Mouse (Mus musculus) heart, embryonic 14.5 days (tissue): ENCODE results near the gene Cmtr1. TPM values are rescaled to one million over a fixed set of nuclear protein-coding genes. Genes with fewer than 3 reads are reported as not detected.
A peak's percentile ranks its signal among the peaks of the same experiment; 100 is the strongest.
"Not testable (repeated sequence)": the region's sequence is repeated elsewhere in the genome, so short reads cannot be mapped to it uniquely, and the experiment has no call there.

Experiments
- ATAC-seq: fragments of 200-750 bp; cut with Nextera tagmentation; 2 replicates; pipeline ENCODE4 v1.8.0; 2017; ENCODE audit warnings: low read depth, moderate TSS enrichment; ENCODE audit not compliant: insufficient number of reproducible peaks, insufficient read depth, low FRiP score
- H3K27ac ChIP-seq, 2 experiments: fragments of 200-500 bp in 1 of 2; fragments of 300-500 bp in 1 of 2; sonication (generic) in 1 of 2; replicated peaks in 1 of 2; 2 replicates each; pipeline ENCODE4 v1.5.1; 2012 to 2014; ENCODE audit warnings: low read depth in 2 of 2, low read length in 2 of 2, control low read depth in 1 of 2, mild to moderate bottlenecking in 1 of 2, mixed read lengths in 1 of 2; ENCODE audit not compliant: control insufficient read depth in 1 of 2, insufficient read depth in 1 of 2
- H3K27me3 ChIP-seq: fragments of 300-500 bp; sonication (generic); 2 replicates; pipeline ENCODE4 v1.6.1; 2014; ENCODE audit warnings: mild to moderate bottlenecking, low read length, control low read depth; ENCODE audit not compliant: control insufficient read depth, insufficient read depth
- H3K36me3 ChIP-seq: fragments of 300-500 bp; sonication (generic); 2 replicates; pipeline ENCODE4 v1.6.1; 2014; ENCODE audit warnings: mild to moderate bottlenecking, control low read depth, low read length, mixed read lengths; ENCODE audit not compliant: control insufficient read depth, insufficient read depth
- H3K4me1 ChIP-seq, 2 experiments: fragments of 200-500 bp in 1 of 2; fragments of 300-500 bp in 1 of 2; sonication (generic) in 1 of 2; 2 replicates each; pipeline ENCODE4 v1.6.1; 2012 to 2014; ENCODE audit warnings: low read length in 2 of 2, control low read depth in 1 of 2, mixed read lengths in 1 of 2; ENCODE audit not compliant: control insufficient read depth in 2 of 2, insufficient read depth in 2 of 2
- H3K4me2 ChIP-seq: fragments of 300-500 bp; sonication (generic); 2 replicates; pipeline ENCODE4 v1.6.1; 2014; ENCODE audit warnings: mild to moderate bottlenecking, low read length
- H3K4me3 ChIP-seq, 2 experiments: fragments of 200-500 bp in 1 of 2; fragments of 300-500 bp in 1 of 2; sonication (generic) in 1 of 2; 2 replicates each; pipeline ENCODE4 v1.5.1; 2012 to 2014; ENCODE audit warnings: low read length in 2 of 2, mild to moderate bottlenecking in 2 of 2, control low read depth in 1 of 2, low read depth in 1 of 2, moderate library complexity in 1 of 2; ENCODE audit not compliant: control insufficient read depth in 1 of 2, insufficient read depth in 1 of 2
- H3K9ac ChIP-seq: fragments of 300-500 bp; sonication (generic); 2 replicates; pipeline ENCODE4 v1.6.1; 2014; ENCODE audit warnings: mild to moderate bottlenecking, low read length
- H3K9me3 ChIP-seq: fragments of 300-500 bp; sonication (generic); 2 replicates; pipeline ENCODE4 v1.6.1; 2016; ENCODE audit warnings: low read length, control low read depth; ENCODE audit not compliant: control insufficient read depth
- WGBS: fragments of 180-500 bp; shearing (Covaris S2); extraction: QIAGEN DNeasy Blood & Tissue Kit; methylation state at CpG from one replicate; pipeline ENCODE4 v1.1.7; 2014; 5-methylcytosine and 5-hydroxymethylcytosine counted together
- polyA plus RNA-seq: library from polyadenylated mRNA; unstranded; fragments of >200 nt; fragmentation: Nextera tagmentation; extraction: Ambion mirVana; gene quantifications from 2 replicates; pipeline ENCODE4 v1.2.1, GENCODE M21; 2014

Cmtr1 gene
- polyA plus RNA-seq, result 81.3 and 88.1 TPM in 2 replicates

- peak within 1 kb of the TSS; percentile 97 for H3K9ac ChIP-seq
- peak within 1 kb of the TSS; percentile 95 to 96 for H3K27ac ChIP-seq
- peak within 1 kb of the TSS; percentile 95 for H3K4me3 ChIP-seq
- peaks cover 23% of the 10 kb centered on the region for H3K36me3 ChIP-seq
- H3K27me3 ChIP-seq, result no peaks in the 10 kb centered on the region
- peaks cover 2 to 9% of the 10 kb centered on the region in 2 experiments for H3K4me1 ChIP-seq
- WGBS, result 1% methylated on average over 41 of the region's 41 CpGs
- no peaks in the 10 kb centered on the region for H3K9me3 ChIP-seq
- ATAC-seq, result peak; percentile 98
- peak within 1 kb of the TSS; percentile 74 for H3K4me2 ChIP-seq
Observed at GRCm38 (mm10) chr17:29660076-29660761, at the start of gene Cmtr1. Gene Cmtr1 (plus strand): TSS chr17:29660595.

DNA sequence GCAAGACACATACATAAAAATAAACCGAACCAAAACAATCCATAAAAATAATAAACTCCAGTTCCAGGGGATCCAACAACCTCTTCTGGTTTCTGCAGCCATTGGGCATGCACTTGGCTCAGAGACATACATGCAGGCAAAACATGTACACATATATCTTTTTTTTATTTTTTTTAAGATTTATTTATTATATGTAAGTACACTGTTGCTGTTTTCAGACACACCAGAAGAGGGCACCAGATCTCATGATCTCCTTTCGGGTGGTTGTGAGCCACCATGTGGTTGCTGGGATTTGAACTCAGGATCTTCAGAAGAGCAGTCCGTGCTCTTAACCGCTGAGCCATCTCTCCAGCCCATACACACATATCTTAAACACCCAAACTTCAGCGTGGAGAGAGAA lies 46.9 kb upstream of the Cmtr1 start:
- ATAC-seq, H3K9me3 ChIP-seq, H3K4me2 ChIP-seq, H3K4me3 ChIP-seq, H3K36me3 ChIP-seq, H3K27ac ChIP-seq, H3K27me3 ChIP-seq, H3K9ac ChIP-seq: not testable (repeated sequence)
- H3K4me1 ChIP-seq, result peaks cover 7 to 28% of the 10 kb centered on the region in 2 experiments
- WGBS, result 80% methylated on average over 5 of the region's 5 CpGs

DNA sequence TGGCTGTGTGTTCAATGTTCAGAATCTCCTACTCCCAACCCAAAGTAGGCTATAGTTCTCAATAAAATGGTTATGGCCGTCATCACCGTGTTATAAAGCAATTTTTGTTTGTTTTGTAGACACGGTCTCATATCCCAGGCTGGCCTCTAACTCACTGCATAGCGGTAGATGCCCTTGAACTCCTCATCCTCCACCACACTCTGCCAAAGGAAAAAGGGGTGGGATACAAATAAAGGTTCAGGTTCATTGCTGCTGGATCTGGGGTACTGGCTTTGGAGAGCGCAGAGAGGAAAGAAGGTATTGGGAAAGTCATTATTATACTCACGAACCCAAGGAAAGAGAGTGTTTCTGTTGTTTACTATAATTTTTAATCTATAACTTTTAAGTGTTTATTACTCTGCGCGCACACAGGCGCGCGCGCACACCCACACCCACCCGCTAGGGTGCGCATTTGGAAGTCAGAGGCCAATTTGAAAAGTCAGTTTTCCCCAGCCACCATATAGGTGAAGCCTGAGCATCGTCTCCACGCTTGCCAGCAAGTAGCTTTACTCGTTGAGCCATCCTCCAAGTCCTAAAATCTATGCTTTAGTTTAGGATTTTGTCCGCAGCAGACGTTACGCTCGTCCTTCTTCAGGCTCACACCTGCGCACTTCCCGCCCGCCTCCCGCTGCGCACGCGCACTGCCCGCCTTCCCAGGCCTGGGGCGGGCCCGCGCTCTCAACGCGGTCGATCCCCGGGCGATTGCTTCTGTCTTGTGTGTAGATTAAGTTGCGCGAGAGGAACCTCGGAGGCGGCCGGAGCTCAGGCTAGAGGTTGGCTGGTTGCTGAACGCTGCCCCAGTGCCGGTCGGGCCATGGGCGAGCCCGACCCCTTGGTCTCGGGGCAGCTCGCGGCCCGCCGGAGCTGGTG lies 46.0 kb upstream of the Cmtr1 start, which contains the start of the genes Rnf8 and Gm28043:
Rnf8 (plus strand) TSS at position 676 of the 909 bp plus-strand sequence.
Gm28043 (plus strand) TSS at position 762 of the 909 bp plus-strand sequence.
- peak within 1 kb of the TSS; percentile 80 to 84 for H3K4me3 ChIP-seq
- peaks cover 7 to 28% of the 10 kb centered on the region in 2 experiments for H3K4me1 ChIP-seq
- no peaks in the 10 kb centered on the region for H3K27me3 ChIP-seq
- peak; percentile 89 for ATAC-seq
- H3K9me3 ChIP-seq, result no peaks in the 10 kb centered on the region
- H3K36me3 ChIP-seq, result peaks cover 10% of the 10 kb centered on the region
- 1% methylated on average over 52 of the region's 52 CpGs for WGBS
- peak within 1 kb of the TSS; percentile 69 for H3K4me2 ChIP-seq
- H3K9ac ChIP-seq, result peak within 1 kb of the TSS; percentile 88
- H3K27ac ChIP-seq, result peak within 1 kb of the TSS; percentile 87 to 91

DNA sequence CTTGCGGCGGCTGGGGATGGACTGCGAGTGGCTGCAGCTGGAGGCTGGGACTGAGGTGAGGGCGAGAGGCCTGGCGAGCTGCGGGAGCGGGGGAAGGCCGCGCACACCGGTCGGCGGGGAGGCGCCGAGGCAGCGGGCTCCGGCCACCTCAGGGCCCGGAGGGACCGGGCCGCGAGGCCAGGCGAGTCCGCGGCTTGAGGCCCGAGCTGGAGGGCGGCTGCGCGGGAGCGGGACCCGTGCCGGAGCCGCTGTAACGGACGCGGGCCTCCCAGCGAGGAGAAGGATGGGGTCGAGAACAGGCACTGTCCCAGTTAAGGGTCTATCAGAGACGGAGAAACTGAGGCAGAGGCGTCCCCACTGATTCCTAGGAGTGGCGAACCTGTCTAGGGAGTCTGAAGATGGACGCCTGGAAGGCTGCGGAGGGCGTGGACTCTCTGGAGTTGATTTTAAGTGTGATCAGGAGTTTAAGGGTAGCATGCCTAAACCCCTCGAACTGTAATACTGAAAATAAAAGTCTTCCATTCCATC lies 45.3 kb upstream of the Cmtr1 start:
- Histone ChIP-seq H3K27me3 (no peaks in the 10 kb centered on the region), H3K27ac (peak overlapping the region; percentile 87 to 91), H3K9ac (peak overlapping the region; percentile 88), H3K4me2 (peak overlapping the region; percentile 69), H3K4me3 (peak overlapping the region; percentile 80 to 84), H3K4me1 (peaks cover 7 to 28% of the 10 kb centered on the region in 2 experiments), H3K36me3 (peaks cover 17% of the 10 kb centered on the region), H3K9me3 (no peaks in the 10 kb centered on the region)
- under 1% methylated on average over 43 of the region's 43 CpGs for WGBS
- ATAC-seq, result peak; percentile 42; the same call in 1 of the 2 replicates

GRCm38 (mm10) chr17:29615616-29616015 lies 44.8 kb upstream of the Cmtr1 start:
- 13% methylated on average over 4 of the region's 4 CpGs for WGBS

GRCm38 (mm10) chr17:29619231-29619630 lies 41.2 kb upstream of the Cmtr1 start:
- Histone ChIP-seq H3K9me3 (no peaks in the 10 kb centered on the region), H3K27ac (no peak overlapping the region), H3K9ac (no peak overlapping the region), H3K27me3 (no peaks in the 10 kb centered on the region), H3K4me2 (no peak overlapping the region), H3K4me3 (no peak overlapping the region), H3K36me3 (peaks cover 50% of the 10 kb centered on the region), H3K4me1 (peaks cover 4 to 15% of the 10 kb centered on the region in 2 experiments)
- WGBS, result 87% methylated on average over 3 of the region's 3 CpGs
- ATAC-seq, result no peak

More at GRCm38 (mm10) chr17:29615616-29616015, 44.8 kb upstream of the Cmtr1 start:
- Histone ChIP-seq H3K4me1 (peaks cover 7 to 28% of the 10 kb centered on the region in 2 experiments), H3K4me2 (peak overlapping the region; percentile 69), H3K4me3 (peak overlapping the region; percentile 80 to 84), H3K27ac (no peak overlapping the region), H3K9ac (peak overlapping the region; percentile 88), H3K9me3 (no peaks in the 10 kb centered on the region), H3K27me3 (no peaks in the 10 kb centered on the region), H3K36me3 (peaks cover 18% of the 10 kb centered on the region)
- ATAC-seq, result no peak

DNA sequence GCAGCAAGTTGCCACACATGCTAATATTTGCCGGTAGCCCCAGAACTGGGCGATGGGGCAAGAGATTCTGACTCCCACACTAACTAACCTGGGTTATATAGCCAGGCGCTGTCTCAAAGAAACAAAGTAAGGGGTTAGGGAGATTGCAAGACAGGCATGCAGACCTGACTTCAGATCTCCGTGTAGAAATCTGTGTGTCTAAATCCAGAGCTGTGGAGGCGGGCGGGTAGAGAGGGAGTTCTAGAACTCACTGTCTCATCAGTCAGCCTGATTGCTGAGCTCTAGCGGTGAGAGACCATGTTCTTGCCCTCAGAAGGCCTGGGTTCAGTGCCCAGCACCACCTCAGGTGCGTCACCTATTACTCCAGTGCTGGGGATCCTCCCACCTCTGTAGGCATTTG lies 36.9 kb upstream of the Cmtr1 start:
- no peaks in the 10 kb centered on the region for H3K27me3 ChIP-seq
- no peak overlapping the region for H3K4me3 ChIP-seq
- H3K4me2 ChIP-seq, result no peak overlapping the region
- no peak overlapping the region for H3K9ac ChIP-seq
- no peak overlapping the region for H3K27ac ChIP-seq
- H3K36me3 ChIP-seq, result peaks cover 83% of the 10 kb centered on the region
- H3K4me1 ChIP-seq, result no peaks in the 10 kb centered on the region
- no peaks in the 10 kb centered on the region for H3K9me3 ChIP-seq
- ATAC-seq, result no peak
- 93% methylated on average over 8 of the region's 8 CpGs for WGBS
